Mouse (Mus musculus): ENCODE results near the gene Nfatc2. TPM values are rescaled to one million over a fixed set of nuclear protein-coding genes. Genes with fewer than 3 reads are reported as not detected.
A peak's percentile ranks its signal among the peaks of the same experiment; 100 is the strongest.

Gene Nfatc2
- polyA plus RNA-seq, 1 experiment from 2014 or later: 2.6 TPM

GRCm38 (mm10) chr2:168445211-168445810 lies 156.1 kb downstream of the Nfatc2 start:
- Histone ChIP-seq H3K4me3 (replicated peaks; ENCODE audit: low read depth, low read length) (no peak overlapping the region), H3K9ac (replicated peaks; ENCODE audit: low read length) (no peak overlapping the region), H3K9me3 (ENCODE audit: control insufficient read depth, low read length) (no peaks in the 10 kb centered on the region), H3K27ac (replicated peaks; ENCODE audit: low read depth, low read length) (no peak overlapping the region), H3K4me1 (ENCODE audit: control insufficient read depth, insufficient read depth, low read length) (0 out of 2 replicates have a peak, but pooled peaks cover 4% of the 10 kb centered on the region), H3K4me2 (ENCODE audit: low read length) (no peak overlapping the region), H3K36me3 (ENCODE audit: control insufficient read depth, insufficient read depth, low read length) (no peaks in the 10 kb centered on the region), H3K27me3 (ENCODE audit: control insufficient read depth, insufficient read depth, low read length) (no peaks in the 10 kb centered on the region)
- DNase-seq (peak; percentile 91), ATAC-seq (ENCODE audit: low FRiP score, low TSS enrichment) (peak; percentile 60; the same call in 1 of the 2 replicates)
- WGBS: 35% methylated on average over 10 of the region's 10 CpGs

- Histone ChIP-seq H3K27me3 (ENCODE audit: control insufficient read depth, insufficient read depth, low read length) (no peaks in the 10 kb centered on the region), H3K27ac (replicated peaks; ENCODE audit: low read depth, low read length) (no peak overlapping the region), H3K4me1 (ENCODE audit: control insufficient read depth, insufficient read depth, low read length) (0 out of 2 replicates have a peak, but pooled peaks cover 4% of the 10 kb centered on the region), H3K4me3 (replicated peaks; ENCODE audit: low read depth, low read length) (no peak overlapping the region), H3K9ac (replicated peaks; ENCODE audit: low read length) (no peak overlapping the region), H3K36me3 (ENCODE audit: control insufficient read depth, insufficient read depth, low read length) (no peaks in the 10 kb centered on the region), H3K4me2 (ENCODE audit: low read length) (no peak overlapping the region), H3K9me3 (ENCODE audit: control insufficient read depth, low read length) (no peaks in the 10 kb centered on the region)
- WGBS: 24% methylated on average over 8 of the region's 8 CpGs
- DNase-seq (peak; percentile 56), ATAC-seq (ENCODE audit: low FRiP score, low TSS enrichment) (no peak)
Measured at GRCm38 (mm10) chr2:168444126-168444525, 157.3 kb downstream of the Nfatc2 start.

DNA sequence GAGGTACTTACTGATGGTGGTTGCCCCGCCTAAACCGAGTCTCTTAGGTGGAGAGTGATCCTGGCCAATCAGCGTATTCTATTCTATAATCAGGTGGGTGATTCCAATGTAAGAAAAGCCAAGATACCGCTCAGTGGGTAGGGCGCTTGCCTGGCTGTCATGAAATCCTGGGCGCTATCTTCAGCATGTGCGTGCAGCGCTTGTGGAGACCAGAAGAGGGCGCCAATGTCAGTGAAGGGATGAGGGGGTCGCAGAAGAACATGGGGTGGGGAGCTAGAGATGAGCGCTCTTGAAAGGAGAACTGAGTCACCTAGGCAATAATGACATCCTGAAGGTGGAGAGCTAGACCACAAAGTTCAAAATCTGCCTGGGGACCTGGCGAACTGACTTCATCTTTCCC lies 160.0 kb downstream of the Nfatc2 start:
- Histone ChIP-seq H3K9ac (replicated peaks; ENCODE audit: low read length) (no peak overlapping the region), H3K4me2 (ENCODE audit: low read length) (no peak overlapping the region), H3K27ac (replicated peaks; ENCODE audit: low read depth, low read length) (no peak overlapping the region), H3K4me3 (replicated peaks; ENCODE audit: low read depth, low read length) (no peak overlapping the region), H3K36me3 (ENCODE audit: control insufficient read depth, insufficient read depth, low read length) (no peaks in the 10 kb centered on the region), H3K27me3 (ENCODE audit: control insufficient read depth, insufficient read depth, low read length) (no peaks in the 10 kb centered on the region), H3K9me3 (ENCODE audit: control insufficient read depth, low read length) (no peaks in the 10 kb centered on the region), H3K4me1 (ENCODE audit: control insufficient read depth, insufficient read depth, low read length) (no peaks in the 10 kb centered on the region)
- DNase-seq (no peak), ATAC-seq (ENCODE audit: low FRiP score, low TSS enrichment) (no peak)
- 92% methylated on average over 12 of the region's 12 CpGs for WGBS

DNA sequence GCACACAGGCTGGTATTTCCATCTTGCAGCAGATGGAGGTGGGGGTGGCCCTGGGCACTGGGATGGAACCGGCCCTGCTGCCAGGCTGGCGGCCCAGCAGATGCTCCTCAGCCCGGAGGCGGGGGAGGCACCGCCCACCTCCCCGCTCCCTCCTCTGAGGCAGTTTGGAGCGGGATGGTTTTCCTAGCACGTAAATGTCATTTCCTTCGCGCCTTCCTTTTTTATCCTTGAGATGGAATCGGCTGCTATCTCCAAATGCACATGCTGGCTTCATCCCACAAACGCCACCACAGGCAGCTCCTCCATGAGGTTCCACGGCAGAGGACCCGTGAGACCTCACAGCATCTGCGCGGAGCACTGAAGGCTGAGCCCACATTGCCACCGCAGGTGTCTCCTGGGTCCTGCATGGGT lies 160.5 kb downstream of the Nfatc2 start:
- H3K27me3 ChIP-seq (ENCODE audit: control insufficient read depth, insufficient read depth, low read length): no peaks in the 10 kb centered on the region
- H3K4me1 ChIP-seq (ENCODE audit: control insufficient read depth, insufficient read depth, low read length): no peaks in the 10 kb centered on the region
- H3K4me3 ChIP-seq (replicated peaks; ENCODE audit: low read depth, low read length): no peak overlapping the region
- H3K9ac ChIP-seq (replicated peaks; ENCODE audit: low read length): no peak overlapping the region
- H3K27ac ChIP-seq (replicated peaks; ENCODE audit: low read depth, low read length): no peak overlapping the region
- no peak overlapping the region for H3K4me2 ChIP-seq (ENCODE audit: low read length)
- DNase-seq (no peak), ATAC-seq (ENCODE audit: low FRiP score, low TSS enrichment) (no peak)
- 86% methylated on average over 17 of the region's 17 CpGs for WGBS
- H3K9me3 ChIP-seq (ENCODE audit: control insufficient read depth, low read length): no peaks in the 10 kb centered on the region
- H3K36me3 ChIP-seq (ENCODE audit: control insufficient read depth, insufficient read depth, low read length): no peaks in the 10 kb centered on the region

DNA sequence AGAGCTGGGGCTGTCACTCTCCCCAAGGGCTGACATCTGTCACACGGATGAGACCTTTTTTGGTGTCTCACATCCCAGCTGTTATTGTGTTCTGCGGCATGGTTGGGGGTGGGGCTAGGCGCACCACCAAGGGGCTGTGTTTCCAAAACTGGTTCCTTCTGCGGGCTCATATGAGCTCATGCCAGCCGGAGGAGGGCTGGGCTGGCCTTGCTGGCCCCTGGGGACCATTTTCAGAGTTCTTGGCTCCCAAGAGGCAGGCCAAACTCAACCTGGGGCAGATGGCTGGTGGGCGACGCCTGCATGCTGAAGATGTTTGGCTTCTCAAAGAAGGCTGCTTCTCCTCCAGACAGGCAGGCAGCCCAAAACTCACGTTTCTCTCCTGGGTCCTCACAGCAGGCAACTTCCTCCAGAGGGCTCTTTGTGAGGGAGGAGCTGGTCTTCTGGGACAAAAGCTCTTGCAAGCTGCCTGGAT lies 162.4 kb downstream of the Nfatc2 start:
- Histone ChIP-seq H3K9ac (replicated peaks; ENCODE audit: low read length) (no peak overlapping the region), H3K27ac (replicated peaks; ENCODE audit: low read depth, low read length) (no peak overlapping the region), H3K36me3 (ENCODE audit: control insufficient read depth, insufficient read depth, low read length) (no peaks in the 10 kb centered on the region), H3K4me2 (ENCODE audit: low read length) (no peak overlapping the region), H3K4me1 (ENCODE audit: control insufficient read depth, insufficient read depth, low read length) (no peaks in the 10 kb centered on the region), H3K9me3 (ENCODE audit: control insufficient read depth, low read length) (no peaks in the 10 kb centered on the region), H3K27me3 (ENCODE audit: control insufficient read depth, insufficient read depth, low read length) (no peaks in the 10 kb centered on the region), H3K4me3 (replicated peaks; ENCODE audit: low read depth, low read length) (no peak overlapping the region)
- ATAC-seq (ENCODE audit: low FRiP score, low TSS enrichment) (no peak), DNase-seq (no peak)
- WGBS: 47% methylated on average over 8 of the region's 8 CpGs

- Histone ChIP-seq H3K4me1 (ENCODE audit: control insufficient read depth, insufficient read depth, low read length) (no peaks in the 10 kb centered on the region), H3K9me3 (ENCODE audit: control insufficient read depth, low read length) (no peaks in the 10 kb centered on the region), H3K4me3 (replicated peaks; ENCODE audit: low read depth, low read length) (no peak overlapping the region), H3K27ac (replicated peaks; ENCODE audit: low read depth, low read length) (no peak overlapping the region), H3K27me3 (ENCODE audit: control insufficient read depth, insufficient read depth, low read length) (no peaks in the 10 kb centered on the region), H3K9ac (replicated peaks; ENCODE audit: low read length) (no peak overlapping the region), H3K4me2 (ENCODE audit: low read length) (no peak overlapping the region), H3K36me3 (ENCODE audit: control insufficient read depth, insufficient read depth, low read length) (no peaks in the 10 kb centered on the region)
- DNase-seq: no peak
- ATAC-seq (ENCODE audit: low FRiP score, low TSS enrichment): no peak
- WGBS: 84% methylated on average over 5 of the region's 5 CpGs
Measured at GRCm38 (mm10) chr2:168434187-168434586, 167.3 kb downstream of the Nfatc2 start.

GRCm38 (mm10) chr2:168433392-168433791 lies 168.1 kb downstream of the Nfatc2 start:
- H3K9ac ChIP-seq (replicated peaks; ENCODE audit: low read length): no peak overlapping the region
- no peaks in the 10 kb centered on the region for H3K27me3 ChIP-seq (ENCODE audit: control insufficient read depth, insufficient read depth, low read length)
- H3K27ac ChIP-seq (replicated peaks; ENCODE audit: low read depth, low read length): no peak overlapping the region
- no peak overlapping the region for H3K4me2 ChIP-seq (ENCODE audit: low read length)
- DNase-seq: no peak
- no peaks in the 10 kb centered on the region for H3K36me3 ChIP-seq (ENCODE audit: control insufficient read depth, insufficient read depth, low read length)
- no peak overlapping the region for H3K4me3 ChIP-seq (replicated peaks; ENCODE audit: low read depth, low read length)
- no peak for ATAC-seq (ENCODE audit: low FRiP score, low TSS enrichment)
- no peaks in the 10 kb centered on the region for H3K9me3 ChIP-seq (ENCODE audit: control insufficient read depth, low read length)
- no peaks in the 10 kb centered on the region for H3K4me1 ChIP-seq (ENCODE audit: control insufficient read depth, insufficient read depth, low read length)
- 76% methylated on average over 5 of the region's 5 CpGs for WGBS

GRCm38 (mm10) chr2:168432394-168432793 lies 169.1 kb downstream of the Nfatc2 start:
- Histone ChIP-seq H3K9ac (replicated peaks; ENCODE audit: low read length) (no peak overlapping the region), H3K9me3 (ENCODE audit: control insufficient read depth, low read length) (no peaks in the 10 kb centered on the region), H3K4me1 (ENCODE audit: control insufficient read depth, insufficient read depth, low read length) (no peaks in the 10 kb centered on the region), H3K27me3 (ENCODE audit: control insufficient read depth, insufficient read depth, low read length) (no peaks in the 10 kb centered on the region), H3K36me3 (ENCODE audit: control insufficient read depth, insufficient read depth, low read length) (no peaks in the 10 kb centered on the region), H3K4me3 (replicated peaks; ENCODE audit: low read depth, low read length) (no peak overlapping the region), H3K4me2 (ENCODE audit: low read length) (no peak overlapping the region), H3K27ac (replicated peaks; ENCODE audit: low read depth, low read length) (no peak overlapping the region)
- no peak for DNase-seq
- no peak for ATAC-seq (ENCODE audit: low FRiP score, low TSS enrichment)
- WGBS: 92% methylated on average over 7 of the region's 7 CpGs

- WGBS: 93% methylated on average over 10 of the region's 10 CpGs
- Histone ChIP-seq H3K9ac (replicated peaks; ENCODE audit: low read length) (no peak overlapping the region), H3K36me3 (ENCODE audit: control insufficient read depth, insufficient read depth, low read length) (no peaks in the 10 kb centered on the region), H3K27ac (replicated peaks; ENCODE audit: low read depth, low read length) (no peak overlapping the region), H3K9me3 (ENCODE audit: control insufficient read depth, low read length) (no peaks in the 10 kb centered on the region), H3K27me3 (ENCODE audit: control insufficient read depth, insufficient read depth, low read length) (no peaks in the 10 kb centered on the region), H3K4me2 (ENCODE audit: low read length) (no peak overlapping the region), H3K4me1 (ENCODE audit: control insufficient read depth, insufficient read depth, low read length) (no peaks in the 10 kb centered on the region), H3K4me3 (replicated peaks; ENCODE audit: low read depth, low read length) (no peak overlapping the region)
- no peak for ATAC-seq (ENCODE audit: low FRiP score, low TSS enrichment)
- DNase-seq: no peak
Measured at GRCm38 (mm10) chr2:168429598-168429997, 171.9 kb downstream of the Nfatc2 start.

Measured in midbrain, embryonic 14.5 days (tissue).